Mouse (Mus musculus): ENCODE results near the gene Nme7. TPM values are rescaled to one million over a fixed set of nuclear protein-coding genes. Genes with fewer than 3 reads are reported as not detected.

The Nme7 gene
- polyA plus RNA-seq, 1 experiment from 2014 or later, result 42.1 TPM

- peak overlapping the region; percentile 66 for H3K4me3 ChIP-seq
- H3K27ac ChIP-seq, result no peak overlapping the region
- peak overlapping the region; percentile 84 for H3K4me2 ChIP-seq
- H3K4me1 ChIP-seq, result peaks cover 38% of the 10 kb centered on the region
- 68% methylated on average over 7 of the region's 7 CpGs for WGBS
- peaks cover 18% of the 10 kb centered on the region; the same call in 1 of the 2 replicates for H3K27me3 ChIP-seq
- no peaks in the 10 kb centered on the region for H3K9me3 ChIP-seq (replicated peaks)
- H3K36me3 ChIP-seq (ENCODE audit: poor library complexity, severe bottlenecking), result peaks cover 15% of the 10 kb centered on the region
- ATAC-seq, result no peak
- peak overlapping the region; percentile 81 for H3K9ac ChIP-seq
Observed at GRCm38 (mm10) chr1:164455614-164456013, 151.7 kb downstream of the Nme7 start.

GRCm38 (mm10) chr1:164456065-164456464, 152.1 kb downstream of the Nme7 start:
- Histone ChIP-seq H3K9me3 (replicated peaks) (no peaks in the 10 kb centered on the region), H3K4me1 (peaks cover 38% of the 10 kb centered on the region), H3K27ac (no peak overlapping the region), H3K4me2 (peak overlapping the region; percentile 84), H3K9ac (peak overlapping the region; percentile 81), H3K4me3 (peak overlapping the region; percentile 66), H3K36me3 (ENCODE audit: poor library complexity, severe bottlenecking) (peaks cover 13% of the 10 kb centered on the region), H3K27me3 (peaks cover 18% of the 10 kb centered on the region; the same call in 1 of the 2 replicates)
- 34% methylated on average over 6 of the region's 6 CpGs for WGBS
- no peak for ATAC-seq

- H3K27ac ChIP-seq, result no peak overlapping the region
- H3K27me3 ChIP-seq, result peaks cover 18% of the 10 kb centered on the region; the same call in 1 of the 2 replicates
- peaks cover 42% of the 10 kb centered on the region for H3K4me1 ChIP-seq
- ATAC-seq, result no peak
- 5% methylated on average over 8 of the region's 8 CpGs for WGBS
- H3K9me3 ChIP-seq (replicated peaks), result no peaks in the 10 kb centered on the region
- peaks cover 10% of the 10 kb centered on the region for H3K36me3 ChIP-seq (ENCODE audit: poor library complexity, severe bottlenecking)
- peak overlapping the region; percentile 66 for H3K4me3 ChIP-seq
- H3K9ac ChIP-seq, result peak overlapping the region; percentile 81
- peak overlapping the region; percentile 84 for H3K4me2 ChIP-seq
Observed at GRCm38 (mm10) chr1:164456731-164457130, 152.8 kb downstream of the Nme7 start.

GRCm38 (mm10) chr1:164457531-164458244, 153.8 kb downstream of the Nme7 start:
- Histone ChIP-seq H3K4me2 (peak overlapping the region; percentile 84), H3K9ac (peak overlapping the region; percentile 81), H3K4me1 (peaks cover 45% of the 10 kb centered on the region), H3K27me3 (peaks cover 18% of the 10 kb centered on the region; the same call in 1 of the 2 replicates), H3K4me3 (peak overlapping the region; percentile 66), H3K36me3 (ENCODE audit: poor library complexity, severe bottlenecking) (peaks cover 7% of the 10 kb centered on the region), H3K9me3 (replicated peaks) (no peaks in the 10 kb centered on the region), H3K27ac (peak overlapping the region; percentile 87)
- WGBS, result 1% methylated on average over 54 of the region's 76 CpGs
- ATAC-seq, result peak; percentile 92

- H3K4me3 ChIP-seq, result peak within 1 kb of the TSS; percentile 66
- H3K9me3 ChIP-seq (replicated peaks), result no peaks in the 10 kb centered on the region
- H3K27me3 ChIP-seq, result peaks cover 18% of the 10 kb centered on the region; the same call in 1 of the 2 replicates
- 0% methylated on average over 35 of the region's 35 CpGs for WGBS
- peak within 1 kb of the TSS; percentile 84 for H3K4me2 ChIP-seq
- H3K4me1 ChIP-seq, result peaks cover 45% of the 10 kb centered on the region
- peak; percentile 96 for ATAC-seq
- H3K27ac ChIP-seq, result peak within 1 kb of the TSS; percentile 87
- H3K9ac ChIP-seq, result peak within 1 kb of the TSS; percentile 81
- peaks cover 2% of the 10 kb centered on the region for H3K36me3 ChIP-seq (ENCODE audit: poor library complexity, severe bottlenecking)
Observed at GRCm38 (mm10) chr1:164458245-164458613, 154.3 kb downstream of the Nme7 start, which contains the start of gene Atp1b1. TSS of gene Atp1b1 (minus strand) at chr1:164458355.

- H3K4me1 ChIP-seq, result peaks cover 45% of the 10 kb centered on the region
- H3K27me3 ChIP-seq, result peaks cover 18% of the 10 kb centered on the region; the same call in 1 of the 2 replicates
- H3K36me3 ChIP-seq (ENCODE audit: poor library complexity, severe bottlenecking), result no peaks in the 10 kb centered on the region
- H3K27ac ChIP-seq, result peak overlapping the region; percentile 87
- no peaks in the 10 kb centered on the region for H3K9me3 ChIP-seq (replicated peaks)
- WGBS, result 2% methylated on average over 22 of the region's 22 CpGs
- peak overlapping the region; percentile 81 for H3K9ac ChIP-seq
- peak overlapping the region; percentile 84 for H3K4me2 ChIP-seq
- no peak; the same call in 1 of the 2 replicates for ATAC-seq
- peak overlapping the region; percentile 66 for H3K4me3 ChIP-seq
Observed at GRCm38 (mm10) chr1:164458621-164459051, 154.7 kb downstream of the Nme7 start.

- no peak for ATAC-seq
- peak overlapping the region; percentile 84 for H3K4me2 ChIP-seq
- no peaks in the 10 kb centered on the region for H3K9me3 ChIP-seq (replicated peaks)
- peaks cover 42% of the 10 kb centered on the region for H3K4me1 ChIP-seq
- peak overlapping the region; percentile 66 for H3K4me3 ChIP-seq
- peak overlapping the region; percentile 81; the same call in 1 of the 2 replicates for H3K9ac ChIP-seq
- H3K27ac ChIP-seq, result no peak overlapping the region
- no peaks in the 10 kb centered on the region for H3K36me3 ChIP-seq (ENCODE audit: poor library complexity, severe bottlenecking)
- H3K27me3 ChIP-seq, result peaks cover 18% of the 10 kb centered on the region; the same call in 1 of the 2 replicates
- 58% methylated on average over 12 of the region's 12 CpGs for WGBS
Observed at GRCm38 (mm10) chr1:164459127-164459905, 155.4 kb downstream of the Nme7 start.

- WGBS, result 77% methylated on average over 13 of the region's 13 CpGs
- Histone ChIP-seq H3K4me1 (peaks cover 26% of the 10 kb centered on the region), H3K4me2 (0 out of 2 replicates have a peak overlapping the region, but pooled peaks have one; percentile 31), H3K36me3 (ENCODE audit: poor library complexity, severe bottlenecking) (no peaks in the 10 kb centered on the region), H3K9ac (no peak overlapping the region), H3K9me3 (replicated peaks) (no peaks in the 10 kb centered on the region), H3K27ac (no peak overlapping the region), H3K4me3 (no peak overlapping the region), H3K27me3 (peaks cover 14% of the 10 kb centered on the region; the same call in 1 of the 2 replicates)
- ATAC-seq, result no peak
Observed at GRCm38 (mm10) chr1:164460921-164461697, 157.2 kb downstream of the Nme7 start.

GRCm38 (mm10) chr1:164461726-164462125, 157.8 kb downstream of the Nme7 start:
- Histone ChIP-seq H3K4me3 (no peak overlapping the region), H3K27me3 (peaks cover 8% of the 10 kb centered on the region; the same call in 1 of the 2 replicates), H3K9me3 (replicated peaks) (no peaks in the 10 kb centered on the region), H3K4me2 (peak overlapping the region; percentile 31; the same call in 1 of the 2 replicates), H3K9ac (no peak overlapping the region), H3K27ac (no peak overlapping the region), H3K4me1 (peaks cover 20% of the 10 kb centered on the region), H3K36me3 (ENCODE audit: poor library complexity, severe bottlenecking) (no peaks in the 10 kb centered on the region)
- no peak for ATAC-seq
- WGBS, result 23% methylated on average over 10 of the region's 10 CpGs

- WGBS, result 93% methylated on average over 10 of the region's 10 CpGs
- Histone ChIP-seq H3K4me1 (peaks cover 7% of the 10 kb centered on the region), H3K4me3 (no peak overlapping the region), H3K9me3 (replicated peaks) (no peaks in the 10 kb centered on the region), H3K27ac (no peak overlapping the region), H3K27me3 (no peaks in the 10 kb centered on the region), H3K4me2 (no peak overlapping the region), H3K9ac (no peak overlapping the region), H3K36me3 (ENCODE audit: poor library complexity, severe bottlenecking) (no peaks in the 10 kb centered on the region)
- no peak for ATAC-seq
Observed at GRCm38 (mm10) chr1:164467406-164467805, 163.5 kb downstream of the Nme7 start.

- no peak overlapping the region for H3K9ac ChIP-seq
- H3K4me3 ChIP-seq, result no peak overlapping the region
- WGBS, result 85% methylated on average over 8 of the region's 8 CpGs
- H3K27me3 ChIP-seq, result no peaks in the 10 kb centered on the region
- no peak for ATAC-seq
- H3K9me3 ChIP-seq (replicated peaks), result no peaks in the 10 kb centered on the region
- H3K36me3 ChIP-seq (ENCODE audit: poor library complexity, severe bottlenecking), result no peaks in the 10 kb centered on the region
- no peak overlapping the region for H3K27ac ChIP-seq
- no peak overlapping the region for H3K4me2 ChIP-seq
- H3K4me1 ChIP-seq, result peaks cover 7% of the 10 kb centered on the region
Observed at GRCm38 (mm10) chr1:164468329-164468728, 164.4 kb downstream of the Nme7 start.

Data from forebrain, embryonic 13.5 days (tissue).